Mouse (Mus musculus) heart, postnatal 36 days (tissue): ENCODE measurements around the gene Cxcl10. TPM values are rescaled to one million over a fixed set of nuclear protein-coding genes. Genes with fewer than 3 reads are reported as not detected.
A peak's percentile ranks its signal among the peaks of the same experiment; 100 is the strongest.
"Not testable (repeated sequence)": the region's sequence is repeated elsewhere in the genome, so short reads cannot be mapped to it uniquely, and the experiment has no call there.

ENCODE experiments used
- DNase-seq, 2 experiments: peaks; one replicate each; pipeline ENCODE4 v3.0.0; 2021 to 2022
- intact Hi-C: fragments of 180-260 bp; cut with DNase I; formaldehyde crosslinking; loops from one replicate; pipeline ENCODE4 v1.15.1; 2025
- total RNA-seq, 2 experiments: library from RNA; stranded (reverse); gene quantifications; 2 replicates each; pipeline ENCODE4 v1.2.3; 2021

Cxcl10 gene
- total RNA-seq, 2 experiments from 2014 or later = 0.28 TPM; not detected in 1

DNA sequence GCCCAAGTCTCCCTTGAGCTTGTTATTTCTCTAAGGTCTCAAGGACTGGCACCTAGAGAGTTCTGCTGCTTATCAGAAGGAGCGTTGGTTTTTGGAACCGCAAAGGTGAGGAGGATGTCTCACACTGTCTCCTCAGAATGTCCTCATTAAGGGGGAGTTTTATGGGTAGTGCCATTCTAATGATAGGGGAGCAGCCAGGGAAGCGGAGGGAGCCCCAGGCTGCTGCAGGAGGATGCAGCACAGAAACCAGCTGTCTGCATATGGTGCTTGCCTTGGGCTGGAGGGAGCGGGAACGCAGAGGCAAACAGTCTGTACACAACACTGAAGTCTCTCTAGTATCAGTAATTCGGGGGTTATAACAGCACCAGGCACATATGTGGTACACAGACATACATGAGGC lies 22.2 kb upstream of the Cxcl10 start:
- intact Hi-C loops = no loop called here
- no peak for DNase-seq

DNA sequence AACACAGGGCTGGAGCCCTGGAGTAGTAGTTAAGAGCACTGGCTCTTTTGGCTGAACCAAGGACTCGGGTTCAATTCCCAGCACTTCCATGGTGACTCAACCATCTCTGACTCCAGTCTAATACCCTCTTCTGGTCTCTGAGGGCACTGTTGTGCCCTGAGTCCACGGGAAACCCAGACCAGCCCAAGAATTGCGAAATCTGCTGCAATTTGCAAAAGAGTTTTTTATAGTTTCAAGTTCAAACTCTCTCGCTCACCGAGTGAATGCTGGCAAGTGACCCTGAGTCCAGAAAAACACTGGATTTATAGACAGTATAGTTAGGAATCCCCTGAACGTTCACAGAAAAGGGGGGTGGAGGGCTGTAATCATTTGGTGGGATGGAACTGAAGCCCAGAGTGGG lies 21.7 kb upstream of the Cxcl10 start:
- intact Hi-C loops = no loop called here
- DNase-seq = no peak

DNA sequence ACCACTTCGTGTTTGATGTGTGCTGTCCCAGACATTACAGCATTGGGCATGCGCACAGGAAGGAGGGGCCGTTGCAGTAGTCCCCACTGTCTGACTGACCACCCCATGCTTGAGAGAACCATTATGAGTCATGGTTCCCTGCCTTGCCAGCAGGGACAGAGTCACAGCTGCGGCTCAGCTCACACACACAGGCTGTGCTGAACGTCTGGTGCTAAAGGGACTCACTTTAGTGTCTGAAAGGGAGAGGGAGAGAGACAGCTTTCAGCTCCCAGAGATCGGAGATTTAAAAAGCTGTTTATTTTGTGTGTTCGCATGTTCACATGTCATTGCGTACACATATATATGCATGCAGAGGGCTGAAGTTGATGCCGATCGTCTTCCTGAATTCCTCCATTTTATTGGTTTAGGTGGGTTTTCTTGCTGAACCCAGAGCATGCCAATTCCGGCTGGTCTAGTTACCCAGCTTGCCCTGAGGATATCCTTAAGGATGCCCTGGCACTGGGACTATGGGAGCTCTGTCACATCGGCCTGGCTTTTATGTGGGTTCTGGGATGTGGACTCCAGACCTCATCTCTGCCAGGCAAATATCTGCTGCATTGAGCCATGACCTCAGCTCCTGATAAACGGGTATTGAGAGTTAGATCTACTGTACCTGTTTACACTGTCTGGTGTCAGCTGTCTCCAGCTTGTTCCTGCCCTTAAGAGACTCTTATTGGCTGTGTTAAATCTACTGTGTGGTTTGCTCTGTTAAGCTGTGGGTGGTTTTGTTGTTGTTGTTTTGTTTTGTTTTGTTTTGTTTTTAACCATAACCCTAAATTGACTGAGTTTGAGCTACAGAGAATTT lies 20.7 kb upstream of the Cxcl10 start:
- intact Hi-C loops = no loop called here
- peak in 1 of 2 experiments; percentile 52 for DNase-seq

DNA sequence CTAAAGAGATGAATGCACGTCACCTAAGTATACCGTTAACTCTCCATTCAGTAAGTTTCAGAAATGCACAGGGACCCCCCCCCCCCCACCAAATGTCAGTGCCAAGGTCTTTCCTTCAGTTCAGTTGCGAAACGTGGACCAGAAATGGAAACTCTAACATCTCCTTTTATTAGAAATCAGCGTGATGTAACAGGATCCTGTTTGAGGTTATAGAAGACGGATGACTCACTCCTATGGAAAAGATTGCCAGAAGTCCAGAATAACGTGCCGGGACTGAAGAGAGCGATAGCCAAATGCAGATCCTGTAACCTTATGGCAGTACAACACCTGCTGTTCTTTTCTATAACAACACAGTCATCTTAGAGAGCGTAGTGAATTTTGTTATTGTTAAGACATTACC lies 19.7 kb upstream of the Cxcl10 start:
- no peak for DNase-seq
- intact Hi-C loops = no loop called here

DNA sequence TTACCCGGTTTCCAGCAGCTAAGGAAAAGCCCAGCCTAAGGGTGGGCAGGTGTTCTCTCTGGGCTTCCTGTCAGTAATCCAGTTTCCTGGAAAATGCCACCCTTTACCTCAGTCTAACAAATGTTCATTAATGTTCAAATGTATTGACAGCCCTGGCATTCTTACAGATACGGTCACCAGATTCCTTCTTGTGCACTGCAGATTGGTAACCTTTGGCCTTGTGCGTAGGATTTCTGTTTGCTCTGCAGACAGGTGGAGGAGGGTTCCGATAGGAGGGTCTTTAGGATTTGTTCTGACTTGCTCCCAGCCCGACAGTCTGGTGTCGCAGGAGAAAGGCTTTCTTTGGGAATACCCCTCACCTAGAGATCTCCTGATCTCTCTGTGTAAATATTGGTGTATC lies 17.9 kb upstream of the Cxcl10 start:
- no peak for DNase-seq
- intact Hi-C loops = no loop called here

DNA sequence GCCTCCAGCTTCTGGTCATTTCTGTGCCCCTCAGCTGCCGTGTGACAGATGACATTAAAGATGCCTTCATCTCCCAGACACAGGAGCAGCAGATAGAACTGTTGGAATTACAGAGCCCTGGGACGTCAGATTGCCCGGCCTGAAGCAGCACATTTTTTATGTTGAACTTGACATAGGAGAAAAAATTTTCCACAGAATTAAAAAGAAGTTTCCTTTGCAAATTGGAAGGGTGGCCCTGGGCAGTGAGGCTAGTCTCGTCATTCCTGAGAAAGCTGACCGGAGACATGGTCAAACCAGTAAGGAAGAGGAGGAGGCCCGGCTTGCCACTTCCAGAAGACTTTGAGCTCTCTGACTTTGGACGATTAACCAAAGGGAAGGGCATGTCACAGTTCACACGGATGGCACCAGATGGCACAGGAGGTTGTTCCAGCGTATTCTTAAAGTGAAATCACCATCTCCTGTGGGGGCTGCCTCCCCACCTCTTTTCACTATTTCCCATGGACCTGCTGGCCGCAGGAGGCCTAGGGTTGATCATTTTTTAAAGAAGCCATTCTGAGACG lies 16.5 kb upstream of the Cxcl10 start:
- no peak for DNase-seq
- intact Hi-C loops = no loop called here

DNA sequence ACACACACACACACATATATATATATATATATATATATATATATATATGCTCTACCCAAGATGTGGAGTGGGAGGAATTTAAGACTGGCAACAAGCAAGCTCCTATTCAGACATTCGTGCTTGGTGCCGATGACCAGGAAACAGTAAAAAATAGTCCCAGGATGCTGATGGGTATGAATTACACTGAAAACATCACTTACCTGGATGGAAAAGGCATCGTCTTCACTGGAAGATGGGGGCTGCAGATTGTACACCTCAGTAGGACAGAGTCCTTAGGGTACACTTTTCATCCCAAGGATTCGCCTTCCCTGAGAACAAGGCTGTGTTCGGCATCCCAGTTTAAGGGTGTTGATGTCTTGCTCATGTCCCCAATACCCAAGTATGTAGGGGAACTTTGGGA lies 15.3 kb upstream of the Cxcl10 start:
- intact Hi-C loops = no loop called here

DNA sequence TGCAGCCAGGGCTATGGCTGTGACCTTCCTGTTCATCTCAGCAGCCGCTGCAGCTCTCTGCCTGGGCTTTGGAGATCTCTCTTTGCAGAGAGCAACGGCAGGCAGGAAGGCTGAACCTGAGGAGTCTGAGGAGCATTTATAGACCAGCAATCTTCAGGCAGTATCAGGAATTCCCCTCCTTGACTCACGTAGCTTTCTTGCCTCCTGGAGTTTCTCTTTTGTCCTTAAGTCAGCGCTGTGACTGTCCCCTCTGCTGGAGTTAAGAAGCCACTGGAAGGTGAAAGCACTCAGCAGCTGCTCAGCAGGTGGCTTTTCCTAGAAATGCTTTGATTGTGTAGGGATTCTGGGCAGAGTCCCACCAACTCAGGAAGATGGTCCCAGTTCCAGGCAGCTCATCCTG lies 14.5 kb upstream of the Cxcl10 start:
- DNase-seq = no peak
- intact Hi-C loops = no loop called here

More for the DNA sequence above, 15.3 kb upstream of the Cxcl10 start:
- DNase-seq = no peak

DNA sequence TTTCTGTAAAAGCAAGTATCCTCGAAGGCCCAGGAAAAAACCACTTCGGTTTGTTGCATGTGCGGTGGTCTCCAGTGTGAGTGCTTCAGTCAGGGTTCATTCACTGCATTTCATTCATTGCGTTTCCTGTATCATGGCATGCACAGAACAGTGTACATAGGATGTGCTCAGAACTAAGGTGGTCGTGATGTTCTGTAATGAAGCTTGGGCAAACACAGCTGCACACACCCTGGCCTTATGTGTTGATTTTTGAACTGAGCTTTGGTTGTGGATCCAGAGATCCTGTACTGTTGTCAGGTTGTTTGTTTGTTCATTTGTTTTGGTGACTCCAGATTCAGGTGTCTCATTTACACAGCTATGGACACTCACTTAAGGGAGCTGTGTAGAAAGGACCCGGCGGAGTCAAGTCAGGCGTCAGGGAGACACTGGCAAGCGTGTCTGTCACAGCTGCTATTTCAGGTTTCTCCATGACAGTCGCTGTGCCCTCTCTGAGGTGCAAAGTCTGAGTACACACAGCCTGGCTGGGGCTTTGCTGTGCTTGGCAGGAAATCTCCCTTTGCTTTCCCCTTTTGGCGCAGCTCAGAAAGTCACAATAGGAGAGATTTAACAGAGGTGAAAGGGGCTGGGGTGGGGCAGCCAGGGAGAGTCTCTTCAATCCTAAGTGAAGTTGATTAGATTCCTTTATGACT lies 10.2 kb upstream of the Cxcl10 start:
- intact Hi-C loops = no loop called here
- DNase-seq = no peak

DNA sequence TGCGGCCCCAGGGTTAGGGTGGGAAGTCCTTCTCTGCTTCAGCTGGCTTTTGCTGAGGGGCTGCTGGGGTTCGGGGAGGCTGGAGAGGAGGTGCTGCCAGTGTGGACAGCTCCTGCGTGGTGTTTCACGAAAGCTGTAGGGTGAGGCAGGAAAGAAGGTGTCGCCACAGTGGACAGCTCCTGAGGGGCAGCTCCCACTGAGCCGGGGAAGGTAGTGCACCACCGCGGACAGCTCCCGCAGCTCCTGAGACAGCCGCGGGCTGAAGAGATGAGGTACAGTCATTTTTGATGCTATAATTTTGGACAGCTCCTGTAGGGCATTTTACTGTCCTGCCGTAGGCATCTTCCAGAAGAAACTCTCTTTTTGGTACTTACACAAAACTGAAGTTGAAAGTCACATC lies 9.3 kb upstream of the Cxcl10 start:
- DNase-seq = no peak
- intact Hi-C loops = no loop called here

DNA sequence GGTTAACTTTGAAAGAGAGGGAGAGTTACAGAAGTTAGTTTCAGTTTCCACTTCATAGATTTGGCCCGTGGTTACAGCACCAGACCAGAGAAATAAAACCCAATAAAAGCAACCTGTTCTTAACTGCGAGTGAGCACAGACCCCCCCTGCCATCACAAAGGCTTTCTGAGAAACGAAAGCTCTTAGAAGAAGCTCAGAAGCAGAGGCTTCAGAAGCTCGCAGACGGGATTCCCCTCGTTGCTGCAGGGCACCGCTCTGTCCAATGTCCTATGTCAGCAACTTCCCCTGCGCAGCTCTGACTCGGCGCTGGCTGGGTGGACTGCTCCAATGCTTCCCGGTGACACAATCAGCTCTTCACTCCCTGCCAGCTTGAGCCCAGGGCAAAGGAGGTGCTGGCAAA lies 4.8 kb upstream of the Cxcl10 start:
- peak; percentile 61 to 68 for DNase-seq
- intact Hi-C loops = no loop called here

DNA sequence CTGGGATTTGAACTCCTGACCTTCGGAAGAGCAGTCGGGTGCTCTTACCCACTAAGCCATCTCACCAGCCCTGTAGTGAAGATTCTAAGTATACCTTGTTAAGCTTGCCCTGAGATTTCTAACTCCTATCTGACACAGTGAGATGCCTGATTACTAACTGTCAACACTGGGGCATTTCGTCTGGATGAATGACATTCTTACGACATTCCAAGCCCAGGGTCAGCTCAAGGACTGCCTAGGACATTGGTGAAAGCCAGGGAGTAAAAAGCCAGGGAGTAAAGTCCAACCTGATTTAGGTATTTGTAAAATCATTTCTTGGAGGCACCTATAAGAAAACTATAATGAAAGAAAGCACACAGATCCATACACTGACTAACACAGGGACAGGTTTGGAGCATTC lies 4.0 kb upstream of the Cxcl10 start:
- DNase-seq, intact Hi-C loops: not testable (repeated sequence)

DNA sequence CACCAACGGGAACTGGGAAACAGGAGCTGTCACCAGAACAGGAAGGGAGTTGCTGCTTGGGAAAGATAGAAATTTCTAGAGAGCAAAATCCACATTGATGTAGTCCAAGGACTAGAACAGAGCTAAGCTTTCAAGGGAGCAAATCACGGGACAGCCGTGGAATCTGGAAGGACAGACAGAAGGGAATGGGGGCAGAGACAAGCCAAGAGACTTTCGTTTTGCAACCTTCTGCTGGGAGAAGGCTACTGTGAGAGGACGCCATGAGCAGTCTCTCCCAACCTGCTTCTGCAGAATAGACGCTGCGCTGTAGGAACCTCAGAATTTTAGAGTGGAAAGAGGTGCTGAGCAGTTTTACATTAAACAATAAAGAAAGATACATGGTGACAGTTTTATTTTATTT lies 1.0 kb upstream of the Cxcl10 start:
- DNase-seq = no peak
- intact Hi-C loops = loop anchor here (2.0 kb wide), 1 partner anchor 19 kb away; the partner anchor contains the start of gene Art3

DNA sequence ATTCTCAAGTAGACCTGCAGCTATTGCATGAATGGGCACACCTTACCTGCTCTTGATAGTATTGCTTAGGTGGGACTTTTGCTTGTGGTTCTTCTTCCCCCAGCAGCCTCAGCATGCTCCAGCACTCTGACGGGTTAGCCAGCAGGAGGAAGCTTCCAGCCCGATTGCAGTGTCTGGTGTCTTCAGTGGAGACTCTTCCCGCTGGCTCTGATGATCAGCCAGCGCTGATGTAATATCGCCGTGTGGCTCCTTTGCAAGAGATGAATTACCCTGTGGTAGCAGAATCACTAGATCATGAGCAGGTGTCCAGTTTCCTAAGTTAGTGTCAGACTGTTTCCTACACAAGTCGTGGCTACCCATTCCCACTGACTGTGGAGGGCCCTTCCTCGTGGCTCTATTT lies 3.7 kb downstream of the Cxcl10 start:
- no peak for DNase-seq
- intact Hi-C loops = no loop called here

DNA sequence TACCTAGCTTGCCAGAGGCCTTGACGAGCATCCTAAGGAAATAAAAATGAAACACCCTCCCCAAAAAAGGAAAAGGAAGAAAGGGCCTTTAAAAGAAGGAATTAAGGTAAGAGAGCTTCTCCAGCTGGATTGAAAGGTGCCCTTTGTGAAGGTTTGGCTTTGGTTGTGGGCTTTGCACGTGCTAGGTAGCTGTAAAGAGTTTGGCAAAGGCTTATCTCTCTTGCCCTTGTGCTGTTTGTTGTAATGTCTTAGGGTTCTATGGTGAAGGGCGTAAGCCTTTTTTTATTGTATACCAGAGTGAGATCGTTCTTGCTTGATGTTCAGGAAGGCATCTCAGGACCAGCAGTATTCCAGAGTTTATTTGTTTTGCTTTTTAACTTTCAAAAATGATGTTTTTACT lies 8.1 kb downstream of the Cxcl10 start:
- DNase-seq = no peak
- intact Hi-C loops = no loop called here

DNA sequence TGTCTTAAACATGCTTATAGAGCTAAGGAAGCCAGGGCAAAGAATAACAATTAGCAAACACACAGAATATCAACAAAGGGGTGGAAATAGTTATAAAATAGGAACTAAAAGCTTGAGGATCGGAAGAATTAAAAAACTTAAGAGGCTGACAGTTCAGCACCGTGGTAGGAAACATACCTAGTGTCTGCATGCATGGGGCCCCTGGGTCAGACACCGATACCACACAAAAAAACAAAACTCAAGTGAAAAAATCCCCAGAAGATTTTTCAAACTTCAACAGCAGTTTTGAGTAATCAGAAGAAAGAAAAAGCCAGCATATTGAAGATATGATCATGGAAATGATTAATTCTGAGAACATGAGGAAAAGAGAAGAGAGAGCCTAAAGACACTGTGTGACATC lies 11.9 kb downstream of the Cxcl10 start:
- intact Hi-C loops = no loop called here
- DNase-seq = no peak

DNA sequence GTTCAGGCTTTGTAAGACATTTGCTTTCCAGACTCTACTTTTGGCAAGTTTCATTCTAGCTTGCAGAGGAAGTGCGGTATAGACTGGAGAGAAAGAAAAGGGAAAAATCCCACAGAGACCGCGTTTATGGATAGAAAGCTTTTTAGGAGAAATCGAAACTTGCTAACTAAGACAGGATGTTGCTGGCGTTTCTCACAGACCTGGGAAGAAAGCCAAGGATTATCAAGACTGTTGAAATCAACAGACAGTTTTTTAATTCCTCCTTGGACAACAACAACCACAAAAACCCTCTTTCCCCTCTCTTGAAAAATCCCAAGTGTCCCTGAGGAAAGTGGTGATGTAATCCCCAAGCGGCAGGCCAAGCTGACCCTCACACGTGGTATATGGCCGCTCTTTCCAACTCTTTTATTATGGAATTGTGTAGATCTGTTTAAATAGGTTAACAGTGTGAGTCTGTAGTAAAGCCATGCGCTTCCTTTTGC lies 16.3 kb downstream of the Cxcl10 start:
- intact Hi-C loops = loop anchor here (2.0 kb wide), 1 partner anchor 20 kb away; no protein-coding TSS in a partner anchor
- DNase-seq = peak; percentile 53 to 65

DNA sequence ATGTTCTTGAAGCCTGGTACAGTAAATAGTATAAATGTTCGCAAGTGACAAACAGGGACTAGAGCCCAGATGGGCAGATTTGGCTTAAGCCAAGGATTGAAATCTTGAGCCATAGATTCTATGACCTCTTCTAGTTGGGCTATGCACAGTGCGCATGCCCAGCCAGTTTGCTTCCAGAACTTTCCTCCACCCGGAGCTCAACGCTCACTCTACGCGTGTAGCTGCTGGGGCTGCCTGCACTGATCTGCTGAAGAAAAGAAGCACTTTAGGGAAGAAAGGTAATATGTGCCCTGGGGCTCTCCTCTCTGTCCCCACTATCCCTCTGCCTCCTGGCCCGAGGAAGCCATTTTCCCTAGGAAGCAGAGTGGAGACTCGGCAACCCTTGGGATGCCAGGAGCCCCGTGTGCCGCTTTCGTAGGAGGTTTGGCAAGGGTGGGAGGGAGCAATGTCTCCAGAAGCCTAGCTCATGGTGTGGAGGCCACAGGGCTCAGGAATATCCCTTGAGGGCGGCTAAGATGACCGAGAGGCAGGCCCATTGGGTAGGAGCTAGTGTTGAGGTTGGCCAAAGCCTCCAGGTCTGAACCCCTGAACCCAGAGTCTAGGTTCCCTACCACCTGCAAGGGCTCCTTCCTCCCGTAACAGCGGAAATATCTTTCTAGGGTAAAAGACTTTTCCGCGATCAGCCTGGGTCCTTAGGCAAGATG lies 16.9 kb downstream of the Cxcl10 start, which contains the start of gene Art3:
Gene Art3 (plus strand): TSS at position 193 of the 704 bp plus-strand sequence.
- intact Hi-C loops = loop anchor here (2.0 kb wide), 2 partner anchors 17 to 19 kb away; partner anchors contain the start of gene Cxcl10
- no peak for DNase-seq

DNA sequence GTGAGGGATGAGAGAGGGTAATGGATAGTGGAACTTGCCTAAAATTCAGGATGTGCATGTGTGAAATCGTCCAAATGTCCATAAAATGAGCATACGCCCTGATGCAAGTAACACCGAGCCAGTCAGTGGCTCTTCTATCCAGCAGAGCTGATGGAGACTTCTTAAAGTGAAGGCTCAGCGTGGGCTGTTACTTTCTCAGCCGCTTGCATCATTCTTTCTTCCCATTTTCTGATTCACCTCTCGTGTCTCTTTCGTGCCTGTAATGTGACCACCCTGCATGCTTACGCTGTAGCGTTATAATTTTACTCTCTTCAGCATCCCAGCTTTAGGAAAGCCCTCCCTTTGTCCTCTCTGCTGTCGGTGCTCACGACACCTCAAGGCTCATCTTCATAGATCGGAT lies 17.6 kb downstream of the Cxcl10 start:
- intact Hi-C loops = loop anchor here (2.0 kb wide), 1 partner anchor 18 kb away; the partner anchor contains the start of gene Cxcl10
- no peak for DNase-seq

DNA sequence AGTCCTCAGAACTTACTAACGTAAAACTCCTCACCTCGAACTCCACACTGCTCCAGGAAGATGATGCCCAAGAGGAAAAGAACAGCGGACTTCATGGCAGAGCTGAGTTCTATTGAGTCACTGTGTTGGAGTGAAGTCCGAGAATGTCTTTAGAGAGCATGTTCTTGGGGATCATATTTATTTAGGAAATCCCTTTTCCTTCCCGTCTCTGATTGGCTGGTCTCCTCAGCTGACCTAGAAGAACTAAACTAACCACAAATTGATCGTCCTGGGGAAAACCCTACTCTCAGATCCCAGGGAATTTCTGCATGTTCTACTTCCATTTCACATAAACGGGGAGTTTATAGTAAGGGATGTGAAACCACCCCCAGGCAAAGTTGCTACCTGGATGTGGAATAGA lies 20.8 kb downstream of the Cxcl10 start, which contains the start of gene Cxcl9:
Gene Cxcl9 (minus strand): TSS at position 151 of the 400 bp plus-strand sequence.
- intact Hi-C loops = no loop called here
- DNase-seq = no peak

DNA sequence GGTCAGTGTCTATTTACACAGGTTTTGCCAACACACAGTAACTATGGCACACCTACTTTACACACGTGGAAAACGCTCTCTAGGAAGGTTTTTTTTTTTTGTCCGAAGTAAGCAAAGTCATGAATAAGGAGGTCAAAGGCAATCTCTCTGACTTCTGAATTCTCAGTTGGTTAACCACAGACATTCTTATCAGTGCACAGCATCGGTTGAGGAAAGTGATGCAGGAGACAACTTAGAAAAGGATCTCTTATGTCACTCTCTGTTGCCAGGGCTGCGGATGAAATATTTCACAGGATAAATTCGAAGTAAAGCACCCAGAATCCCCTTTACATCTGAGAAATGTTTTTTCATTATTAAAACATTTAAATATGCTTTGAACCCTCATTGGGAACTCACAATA lies 21.3 kb downstream of the Cxcl10 start:
- no peak for DNase-seq
- intact Hi-C loops = no loop called here
